ENCODE assay signal across 20 mouse cellular contexts in the genomic region with DNA sequence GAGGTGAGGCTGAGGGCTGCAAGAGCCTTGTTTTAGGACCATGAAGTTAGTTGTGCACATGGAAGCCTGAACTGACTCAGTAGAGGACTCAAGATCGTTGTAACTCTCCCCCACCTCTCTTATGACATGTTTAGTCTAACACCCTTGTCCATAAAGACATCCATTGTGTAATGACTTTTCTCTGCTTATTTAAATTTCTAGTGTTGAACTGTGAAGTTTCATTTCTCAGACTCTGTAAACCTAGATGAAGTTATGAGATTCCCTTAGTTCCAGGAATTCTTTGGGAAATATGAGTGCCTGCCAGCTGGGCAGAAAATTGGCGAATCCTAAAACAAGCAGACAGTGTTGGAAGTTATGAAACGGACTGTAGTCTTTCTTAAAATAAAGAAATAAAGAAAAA.
A peak's percentile ranks its signal among the peaks of the same experiment; 100 is the strongest.
DNase-seq lines count a peak whose midpoint lies in the region; ATAC-seq and TF ChIP-seq lines count a peak whose summit lies in the region.
"Had no signal": no experiment of that assay in that cellular context is flagged by ENCODE, and none has a peak within 500 bp of the region (broad histone marks: within the 10 kb centered on the region; RNA-seq: fewer than 3 reads in every experiment).

No protein-coding gene starts in this region.

- H3K4me2 ChIP-seq in hindbrain, embryonic 12.5 days (replicated peaks): no peak overlapping the region
- H3K4me2 ChIP-seq in hindbrain, postnatal 0 days (ENCODE audit: low read depth, low read length): no peak overlapping the region
- no peak overlapping the region for H3K4me2 ChIP-seq in lung, embryonic 14.5 days
- H3K4me2 ChIP-seq in forebrain, postnatal 0 days (ENCODE audit: low read depth): no peak overlapping the region
- H3K4me2 ChIP-seq: forebrain, embryonic 12.5 days; liver, embryonic 11.5 days had no signal

- TF ChIP-seq CTCF in hindbrain, postnatal 0 days (IDR thresholded peaks at IDR 0.05; ENCODE audit: low read depth): no peak
- no peak for TF ChIP-seq CTCF in lung, embryonic 14.5 days (IDR thresholded peaks at IDR 0.05; ENCODE audit: low read depth)
- no peak for TF ChIP-seq CTCF in lung, adult 2 months (IDR thresholded peaks at IDR 0.05; ENCODE audit: insufficient read depth, low read length)
- no peak for TF ChIP-seq CTCF in forebrain, postnatal 0 days (IDR thresholded peaks at IDR 0.05; ENCODE audit: low read depth)

- WGBS in hindbrain, embryonic 12.5 days: 76% methylated on average over 3 of the region's 3 CpGs
- 74% methylated on average over 3 of the region's 3 CpGs for whole genome bisulfite sequencing in hindbrain, postnatal 0 days
- 28% methylated on average over 3 of the region's 3 CpGs for WGBS in lung, embryonic 14.5 days
- WGBS in lung, adult 2 months: 55% methylated on average over 3 of the region's 3 CpGs
- WGBS in forebrain, postnatal 0 days: 58% methylated on average over 3 of the region's 3 CpGs

- TF ChIP-seq POLR2A in lung, adult 2 months (IDR thresholded peaks at IDR 0.05; ENCODE audit: borderline replicate concordance, extremely low read depth, low read depth, low read length): no peak

- peaks cover 9% of the 10 kb centered on the region; the same call in 1 of the 2 replicates for H3K4me1 ChIP-seq in hindbrain, embryonic 12.5 days
- H3K4me1 ChIP-seq in hindbrain, postnatal 0 days (ENCODE audit: insufficient read depth, low read length): no peaks in the 10 kb centered on the region
- peaks cover 6% of the 10 kb centered on the region; the same call in 1 of the 2 replicates for H3K4me1 ChIP-seq in lung, embryonic 14.5 days (ENCODE audit: insufficient read depth)
- H3K4me1 ChIP-seq in lung, adult 2 months (ENCODE audit: control insufficient read depth, insufficient read depth, low read length): peaks cover 5% of the 10 kb centered on the region
- peaks cover 6% of the 10 kb centered on the region; the same call in 1 of the 2 replicates for H3K4me1 ChIP-seq in forebrain, postnatal 0 days (ENCODE audit: insufficient read depth)

- peak overlapping the region; percentile 31; the same call in 1 of the 2 replicates for H3K27ac ChIP-seq in hindbrain, embryonic 12.5 days
- H3K27ac ChIP-seq in hindbrain, postnatal 0 days: no peak overlapping the region
- peak overlapping the region; percentile 62; the same call in 1 of the 2 replicates for H3K27ac ChIP-seq in lung, embryonic 14.5 days (ENCODE audit: low read depth)
- H3K27ac ChIP-seq in forebrain, postnatal 0 days (ENCODE audit: low read depth, low read length): no peak overlapping the region
- H3K27ac ChIP-seq: forebrain, embryonic 12.5 days; macrophage; midbrain, embryonic 10.5 days; stomach, postnatal 0 days had no signal

- DNase-seq in hindbrain, postnatal 0 days (ENCODE audit: low spot score): no peak
- peak; percentile 57 for DNase-seq in lung, embryonic 14.5 days
- no peak for DNase-seq in lung, adult 2 months
- peak; percentile 49 for DNase-seq in adipocyte (ENCODE audit: low spot score)
- peak; percentile 12 for DNase-seq in forelimb bud, embryonic 11.5 days (ENCODE audit: low read depth, low spot score)
- DNase-seq in forebrain, postnatal 0 days: no peak
- DNase-seq: cerebellum, adult 9-11 months; gastrocnemius, postnatal 25 days; kidney, adult 11 months; kidney, postnatal 14 days; layer of hippocampus, adult 9-11 months; retina, postnatal 1 day had no signal

- no peaks in the 10 kb centered on the region for H3K9me3 ChIP-seq in hindbrain, embryonic 12.5 days (replicated peaks)
- no peaks in the 10 kb centered on the region for H3K9me3 ChIP-seq in hindbrain, postnatal 0 days (ENCODE audit: low read length)
- no peaks in the 10 kb centered on the region for H3K9me3 ChIP-seq in lung, embryonic 14.5 days (ENCODE audit: low read depth, low read length)
- no peaks in the 10 kb centered on the region for H3K9me3 ChIP-seq in forebrain, postnatal 0 days (ENCODE audit: low read length)
- H3K9me3 ChIP-seq: forebrain, embryonic 12.5 days; midbrain, embryonic 10.5 days had no signal

- no peak overlapping the region for H3K9ac ChIP-seq in hindbrain, embryonic 12.5 days
- H3K9ac ChIP-seq in hindbrain, postnatal 0 days (replicated peaks; ENCODE audit: low read length): no peak overlapping the region
- H3K9ac ChIP-seq in lung, embryonic 14.5 days: no peak overlapping the region
- H3K9ac ChIP-seq in forebrain, postnatal 0 days: no peak overlapping the region
- H3K9ac ChIP-seq: forebrain, embryonic 12.5 days had no signal

- no peaks in the 10 kb centered on the region for H3K27me3 ChIP-seq in hindbrain, embryonic 12.5 days
- H3K27me3 ChIP-seq in hindbrain, postnatal 0 days (ENCODE audit: insufficient read depth, low read length): no peaks in the 10 kb centered on the region
- H3K27me3 ChIP-seq in lung, embryonic 14.5 days (ENCODE audit: insufficient read depth, low read length): no peaks in the 10 kb centered on the region
- H3K27me3 ChIP-seq in forebrain, postnatal 0 days (ENCODE audit: insufficient read depth, low read length): no peaks in the 10 kb centered on the region
- H3K27me3 ChIP-seq: forebrain, embryonic 12.5 days had no signal

- H3K36me3 ChIP-seq in hindbrain, embryonic 12.5 days: 0 out of 2 replicates have a peak, but pooled peaks cover 5% of the 10 kb centered on the region
- H3K36me3 ChIP-seq in hindbrain, postnatal 0 days (ENCODE audit: insufficient read depth, low read length): no peaks in the 10 kb centered on the region
- no peaks in the 10 kb centered on the region for H3K36me3 ChIP-seq in lung, embryonic 14.5 days (ENCODE audit: insufficient read depth)
- no peaks in the 10 kb centered on the region for H3K36me3 ChIP-seq in forebrain, postnatal 0 days (ENCODE audit: insufficient read depth)
- H3K36me3 ChIP-seq: forebrain, embryonic 12.5 days; G1E had no signal

- ATAC-seq in hindbrain, embryonic 12.5 days (ENCODE audit: low FRiP score): no peak
- ATAC-seq in hindbrain, postnatal 0 days: no peak
- no peak for ATAC-seq in lung, embryonic 14.5 days (ENCODE audit: insufficient read depth)
- ATAC-seq in granulocyte monocyte progenitor cell, adult 5-6 weeks (replicated peaks; ENCODE audit: poor library complexity, severe bottlenecking): no peak
- ATAC-seq in forebrain, postnatal 0 days: no peak

- no peak overlapping the region for H3K4me3 ChIP-seq in hindbrain, embryonic 12.5 days
- H3K4me3 ChIP-seq in hindbrain, postnatal 0 days (ENCODE audit: low read length): no peak overlapping the region
- H3K4me3 ChIP-seq in lung, embryonic 14.5 days (ENCODE audit: low read depth, low read length): no peak overlapping the region
- no peak overlapping the region for H3K4me3 ChIP-seq in lung, adult 2 months (replicated peaks; ENCODE audit: extremely low read depth, low read depth, low read length)
- no peak overlapping the region for H3K4me3 ChIP-seq in forebrain, postnatal 0 days (ENCODE audit: low read depth, low read length)
- H3K4me3 ChIP-seq: forebrain, embryonic 12.5 days; midbrain, embryonic 10.5 days had no signal

Comparison
In these comparisons a context has a peak if more than half of its experiments do, and no peak if none do; other contexts are left out.
1. H3K27ac ChIP-seq: peak in hindbrain, embryonic 12.5 days (single experiment) and lung, embryonic 14.5 days (single experiment); none in hindbrain, postnatal 0 days (single experiment) and forebrain, postnatal 0 days (single experiment).
2. DNase-seq: peak in lung, embryonic 14.5 days (single experiment), adipocyte (single experiment) and forelimb bud, embryonic 11.5 days (single experiment); none in hindbrain, postnatal 0 days (single experiment), lung, adult 2 months (single experiment) and forebrain, postnatal 0 days (single experiment).